Mouse (Mus musculus) retina, postnatal 1 day (tissue): ENCODE data around the gene Ica1l.
"Not testable (repeated sequence)": the region's sequence is repeated elsewhere in the genome, so short reads cannot be mapped to it uniquely, and the experiment has no call there.

Experiments
- DNase-seq: peaks from one replicate; pipeline ENCODE4 v3.0.0-alpha.2; 2012

Ica1l gene

DNA sequence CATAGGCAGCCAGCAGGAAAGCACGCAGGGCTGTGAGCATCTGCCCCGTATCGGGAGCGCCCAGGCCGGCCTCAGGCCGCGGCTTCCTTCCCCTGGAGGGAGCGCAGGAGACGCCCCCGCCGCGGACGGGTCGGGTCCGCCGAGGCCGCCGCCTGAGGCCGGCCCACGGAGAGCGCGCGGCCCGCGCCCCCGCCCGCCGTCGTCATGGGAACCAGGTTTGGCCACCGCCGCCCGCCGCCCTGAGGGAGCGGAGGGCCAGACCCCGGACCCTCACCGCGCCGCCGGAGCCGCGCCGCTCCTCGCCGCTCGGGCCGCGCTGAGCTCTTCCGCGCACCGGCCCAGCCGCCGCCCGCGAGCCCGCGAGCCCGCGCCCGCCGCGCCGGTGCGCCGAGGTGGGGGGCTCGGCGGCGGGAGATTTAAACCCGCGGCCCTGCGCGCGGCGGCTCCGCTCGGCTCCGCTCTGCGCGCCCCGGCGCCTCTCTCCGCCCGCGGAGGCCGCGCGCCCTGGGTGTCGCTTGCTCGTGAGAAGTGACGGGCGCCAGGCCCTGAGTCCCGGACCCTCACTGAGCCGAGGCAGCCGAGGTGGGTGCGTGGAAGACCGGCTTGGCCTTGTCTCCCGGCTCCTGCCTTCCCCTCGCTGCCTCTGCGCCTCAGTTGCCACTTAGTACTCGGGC, at the start of gene Ica1l:
Gene Ica1l (minus strand): TSS at position 389 of the 674 bp plus-strand sequence.
- peak; percentile 73 for DNase-seq

DNA sequence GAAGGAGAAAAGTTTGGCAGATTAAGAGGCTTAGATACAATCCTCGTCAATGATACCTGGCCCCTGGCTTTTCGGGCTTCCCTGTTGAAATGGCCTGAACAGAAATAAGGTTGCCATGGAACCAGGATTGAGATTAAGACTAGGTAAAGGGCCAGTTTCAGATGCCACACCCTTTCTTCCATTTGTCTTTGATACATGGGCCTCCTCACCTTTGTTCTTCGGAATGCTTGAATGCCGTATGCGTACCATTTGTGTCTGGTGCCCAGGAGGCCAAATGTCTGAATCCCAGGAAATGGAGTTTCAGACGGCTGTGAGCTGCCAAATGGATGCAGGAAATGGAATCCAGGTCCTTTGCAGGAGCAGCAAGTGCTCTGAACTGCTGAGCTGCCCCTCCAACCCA, 33.4 kb upstream of the Ica1l start:
- DNase-seq, result no peak

DNA sequence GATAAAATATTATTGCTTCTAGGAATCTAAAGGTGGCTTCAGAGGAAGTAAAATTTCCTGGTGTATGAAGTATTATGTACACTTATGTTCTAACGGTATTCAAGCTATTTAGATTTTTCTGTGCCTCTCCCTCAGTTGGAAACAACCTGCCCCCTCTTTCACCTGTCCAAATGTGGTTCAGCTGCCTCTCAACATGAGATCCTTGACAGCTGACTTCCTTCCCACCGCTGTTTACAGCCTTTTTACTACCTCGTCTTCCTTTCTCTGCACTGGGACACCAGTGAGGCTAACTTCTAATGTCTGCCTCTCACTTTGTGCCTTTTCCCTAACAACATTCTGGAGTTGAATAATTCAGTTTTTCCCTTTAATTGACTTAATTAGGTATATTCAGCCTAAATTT, 32.6 kb upstream of the Ica1l start:
- DNase-seq, result no peak

DNA sequence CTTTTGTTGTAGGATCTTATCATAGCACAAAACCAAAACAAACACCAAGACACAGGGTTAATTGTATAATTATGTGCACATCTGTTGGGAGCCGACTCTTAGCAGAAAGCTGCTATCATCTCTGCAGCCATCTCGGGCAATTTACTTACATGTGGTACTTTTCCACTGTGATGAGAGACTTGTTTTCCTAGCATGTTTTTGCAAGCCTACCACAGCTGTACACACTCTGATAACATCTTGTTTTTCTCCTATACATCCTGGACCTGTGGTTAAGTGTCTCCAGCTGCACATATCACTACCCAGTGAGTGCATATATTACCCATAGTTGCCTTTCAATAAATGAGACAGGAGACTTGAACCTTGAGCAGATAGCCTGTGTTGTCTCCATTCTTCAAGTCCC, 32.0 kb upstream of the Ica1l start:
- DNase-seq, result no peak

DNA sequence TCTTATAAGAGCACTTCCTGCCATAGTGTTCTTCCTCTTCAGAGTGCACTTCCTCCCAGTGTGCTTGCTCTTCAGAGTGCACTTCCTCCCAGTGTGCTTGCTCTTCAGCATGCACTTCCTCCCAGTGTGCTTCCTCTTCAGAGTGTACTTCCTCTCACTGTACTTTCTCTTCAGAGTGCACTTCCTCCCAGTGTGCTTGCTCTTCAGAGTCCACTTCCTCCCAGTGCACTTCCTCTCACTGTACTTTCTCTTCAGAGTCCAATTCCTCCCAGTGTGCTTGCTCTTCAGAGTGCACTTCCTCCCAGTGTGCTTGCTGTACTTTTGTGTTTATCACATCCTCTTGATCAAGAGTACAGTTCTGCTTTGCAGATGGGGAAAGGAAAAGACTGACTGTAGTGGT, 27.7 kb upstream of the Ica1l start:
- not testable (repeated sequence) for DNase-seq

DNA sequence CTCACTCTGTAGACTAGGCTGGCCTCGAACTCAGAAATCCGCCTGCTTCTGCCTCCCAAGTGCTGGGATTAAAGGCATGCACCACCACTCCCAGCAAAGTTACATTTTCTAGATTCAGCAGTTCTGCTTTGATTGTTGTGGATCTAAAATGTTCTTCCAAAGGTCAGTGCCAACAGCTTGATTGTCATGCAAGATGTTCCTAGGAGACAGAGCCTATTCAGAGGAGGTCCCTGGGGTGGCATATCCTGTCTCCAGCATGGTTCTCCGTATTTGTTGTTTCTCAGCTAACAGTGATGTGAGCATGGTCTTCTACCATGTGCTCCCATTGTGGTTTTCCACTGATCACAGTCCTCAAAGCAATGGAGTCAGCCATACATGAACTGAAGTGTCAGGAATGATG, 13.3 kb upstream of the Ica1l start:
- DNase-seq, result no peak

DNA sequence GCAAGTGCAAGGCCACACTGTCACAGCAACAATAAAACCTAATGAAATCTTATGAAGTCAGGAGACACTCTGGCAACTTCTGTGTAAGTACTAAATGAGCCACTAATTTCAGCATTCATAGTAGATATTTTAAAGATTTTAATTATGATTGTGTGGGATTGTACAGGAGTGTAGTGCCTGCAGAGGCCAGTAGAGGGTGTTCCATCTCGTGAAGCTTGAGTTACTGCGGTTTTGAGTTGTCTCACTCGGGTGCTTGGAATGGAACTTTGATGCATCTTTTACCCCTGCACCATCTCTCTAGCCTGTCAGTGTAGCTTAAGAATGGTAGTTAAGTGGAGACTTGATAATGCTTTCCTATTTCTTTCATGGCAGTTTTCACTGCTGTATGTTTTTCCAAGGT, 11.7 kb upstream of the Ica1l start:
- no peak for DNase-seq

DNA sequence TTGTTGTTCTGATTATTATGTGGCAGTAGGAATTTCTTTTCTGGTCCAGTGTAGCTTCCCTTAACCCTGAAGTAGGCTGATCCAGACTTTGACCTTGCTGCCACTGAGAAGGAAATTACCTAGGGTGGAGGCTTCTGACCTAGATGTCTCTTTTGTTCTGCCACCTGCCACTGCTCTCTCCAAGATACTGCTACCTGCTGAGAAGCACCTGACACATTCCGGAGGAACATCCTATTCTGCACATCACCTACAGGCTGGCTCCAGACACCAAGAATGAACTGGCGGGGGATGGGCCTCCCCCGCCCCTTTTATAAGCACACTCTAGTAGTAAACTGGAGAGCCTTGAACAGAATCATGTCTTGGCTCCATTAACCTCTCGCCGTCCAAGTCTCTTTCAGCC, 4.5 kb upstream of the Ica1l start:
- DNase-seq, result not testable (repeated sequence)

DNA sequence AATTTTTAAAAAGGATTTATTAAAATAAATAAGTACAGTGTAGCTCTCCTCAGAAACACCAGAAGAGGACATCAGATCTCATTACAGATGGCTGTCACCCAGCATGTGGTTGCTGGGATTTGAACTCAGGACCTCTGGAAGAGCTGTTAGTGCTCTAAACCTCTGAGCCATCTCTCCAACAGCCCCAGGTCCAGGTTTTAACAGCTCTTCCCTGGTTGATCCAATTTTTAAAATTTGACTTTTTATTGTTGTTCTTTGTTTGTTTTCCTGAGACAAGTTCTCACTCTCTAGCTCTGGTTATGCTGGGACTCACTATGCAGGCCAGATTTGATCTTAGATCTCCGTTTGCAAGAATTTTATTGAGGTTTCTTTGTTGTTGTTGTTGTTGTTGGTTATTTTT, 1.6 kb upstream of the Ica1l start:
- no peak for DNase-seq

DNA sequence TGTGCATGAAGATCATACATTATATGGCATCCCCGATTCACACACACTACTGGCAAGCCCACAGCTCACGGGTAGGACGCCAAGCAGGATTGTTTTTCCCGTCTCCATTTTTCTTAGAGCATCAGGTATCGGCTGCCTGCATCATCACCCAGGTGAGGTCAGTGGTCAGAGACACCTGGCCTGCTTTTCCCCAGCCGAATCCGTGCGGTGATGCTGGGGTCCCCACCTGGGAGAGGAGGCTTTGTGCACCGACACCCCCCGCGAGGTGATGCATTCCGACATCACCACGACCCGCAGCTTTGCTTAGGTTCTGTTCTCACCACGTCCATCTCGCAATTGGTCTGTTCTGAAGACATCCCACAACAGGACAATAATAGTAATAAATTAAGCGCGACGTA, 587 bp downstream of the Ica1l start:
- DNase-seq, result no peak

DNA sequence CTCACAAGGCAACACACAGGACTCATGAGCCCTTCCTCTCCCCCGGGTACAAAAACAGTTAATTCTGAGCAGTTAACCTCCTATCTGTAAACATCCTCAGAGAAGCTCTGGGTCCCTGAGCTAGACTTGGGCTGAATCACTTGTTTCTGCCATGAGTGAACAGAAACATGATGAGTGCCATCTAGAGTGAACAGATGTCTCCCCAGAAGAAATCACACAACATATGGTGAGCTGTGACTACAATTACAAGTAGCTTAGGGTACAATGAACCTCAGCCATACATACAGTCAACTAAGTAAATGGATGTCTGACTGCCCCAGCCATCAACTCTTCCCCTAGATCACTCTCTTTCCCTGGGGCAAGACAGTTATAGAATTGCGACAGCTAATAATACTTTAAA, 7.9 kb downstream of the Ica1l start:
- no peak for DNase-seq

DNA sequence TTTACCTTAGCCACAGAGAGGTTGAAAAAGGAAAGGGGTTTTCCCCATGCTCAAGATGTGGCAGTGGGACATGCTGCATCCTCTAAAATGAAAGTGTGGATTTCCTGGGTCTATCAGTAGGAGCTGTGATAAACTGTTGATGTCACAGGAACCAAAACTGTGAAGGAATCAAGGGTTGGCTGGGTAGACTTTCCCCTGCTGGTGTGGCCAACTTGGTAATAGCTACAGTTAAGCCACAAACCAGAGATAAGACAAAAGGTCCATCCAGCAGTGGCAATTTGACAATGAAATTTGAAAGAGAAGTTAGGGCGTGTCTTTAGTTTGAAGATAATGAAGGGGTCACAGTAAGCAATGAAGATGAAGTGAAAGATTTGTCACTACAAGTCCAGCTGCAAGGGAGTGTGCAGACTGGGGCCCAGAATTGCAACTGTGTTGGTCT, 25.9 kb downstream of the Ica1l start:
- DNase-seq, result no peak

DNA sequence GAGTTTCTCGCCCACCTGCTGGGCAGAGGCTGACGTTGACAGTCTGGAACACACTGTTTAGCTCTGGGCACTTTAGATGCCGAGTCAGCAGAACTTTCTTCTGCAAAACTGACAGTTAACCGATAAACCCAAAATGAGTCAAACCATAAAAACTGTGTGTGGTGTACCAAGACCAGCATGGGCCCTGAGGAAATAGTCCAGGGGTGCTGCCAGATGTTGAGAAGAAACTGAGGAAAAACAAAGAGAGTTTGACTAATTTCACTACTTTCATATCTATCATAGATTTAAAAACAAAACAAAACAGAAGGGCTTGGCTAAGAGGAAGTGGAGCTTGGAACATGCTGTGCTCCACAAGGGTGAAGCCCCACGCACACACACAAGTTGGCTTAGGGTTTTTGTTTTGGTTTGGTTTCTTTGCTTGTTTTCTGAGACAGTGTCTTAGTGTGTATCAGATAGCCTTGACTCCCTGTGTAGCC, 26.8 kb downstream of the Ica1l start:
- DNase-seq, result no peak

DNA sequence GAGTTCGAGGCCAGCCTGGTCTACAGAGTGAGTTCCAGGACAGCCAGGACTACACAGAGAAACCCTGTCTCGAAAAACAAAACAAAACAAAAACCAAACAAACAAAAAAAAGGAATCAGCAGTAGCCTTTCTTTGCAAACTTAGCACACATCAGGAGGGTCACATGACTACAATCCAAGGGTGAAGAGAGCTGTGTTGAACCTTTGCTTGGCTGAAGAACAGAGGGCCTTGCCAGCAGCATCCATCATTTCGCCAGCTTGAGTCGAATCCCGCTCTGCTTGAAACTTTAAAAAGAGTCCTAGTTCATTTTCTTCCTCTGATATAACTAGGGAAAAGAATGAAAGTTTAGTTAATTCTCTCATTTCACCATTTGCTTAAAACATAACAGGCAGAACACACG, 27.5 kb downstream of the Ica1l start:
- no peak for DNase-seq

DNA sequence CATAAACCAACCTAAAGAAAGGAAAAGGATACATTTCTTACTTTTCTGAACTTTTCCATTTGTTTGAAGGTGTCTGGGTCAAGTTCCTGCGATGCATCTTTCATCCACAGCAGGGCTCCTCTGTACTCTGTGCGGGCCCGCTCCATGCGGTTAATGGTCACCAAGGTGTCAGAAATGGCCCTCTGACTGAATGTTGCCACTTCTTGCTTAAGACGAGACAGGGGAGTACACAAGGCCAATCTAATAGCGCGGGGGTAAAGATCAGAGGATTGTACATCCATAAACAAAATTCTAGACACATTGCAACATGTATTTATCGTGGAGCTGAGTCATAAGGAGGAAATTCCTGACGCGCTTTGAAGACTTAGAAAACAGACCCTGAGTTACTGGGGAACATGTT, 29.2 kb downstream of the Ica1l start:
- DNase-seq, result no peak

DNA sequence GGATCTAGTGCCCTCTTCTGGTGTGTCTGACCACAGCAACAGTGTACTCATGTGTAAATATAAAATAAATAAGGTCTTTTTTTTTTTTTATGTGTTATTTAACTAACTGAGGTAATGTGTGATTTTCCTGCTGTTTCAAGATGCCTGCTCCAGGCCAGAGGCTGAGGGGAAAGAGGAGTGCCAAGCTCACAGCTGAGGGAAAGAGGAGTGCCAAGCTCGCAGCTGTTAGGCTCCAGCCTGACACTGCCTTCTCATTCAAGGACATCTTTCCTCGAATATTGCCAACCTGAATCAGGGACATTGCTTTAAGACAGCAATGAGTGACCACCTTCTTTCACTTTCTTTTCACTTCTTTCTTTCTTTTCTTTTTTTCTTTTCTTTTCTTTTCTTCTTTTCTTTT, 34.2 kb downstream of the Ica1l start:
- DNase-seq, result no peak

DNA sequence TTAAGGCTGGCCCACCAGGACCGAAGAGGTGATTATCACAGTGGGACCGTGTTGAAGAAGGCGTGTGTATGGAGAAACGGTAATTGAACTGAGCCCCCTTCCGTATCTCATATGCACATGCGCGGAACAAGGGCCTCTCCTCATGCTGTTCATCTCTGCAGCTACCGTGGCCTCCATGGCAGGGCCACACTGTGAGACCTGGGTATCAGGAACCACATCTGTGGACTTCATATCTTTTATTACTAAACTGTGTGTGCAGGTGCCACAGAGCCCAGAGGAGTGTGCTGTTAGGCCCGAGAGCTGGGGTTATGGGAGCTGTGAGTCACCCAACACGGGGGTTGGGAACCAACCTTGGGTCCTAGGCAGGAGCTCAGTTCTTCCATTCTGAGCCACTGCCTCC, 35.6 kb downstream of the Ica1l start:
- DNase-seq, result no peak

DNA sequence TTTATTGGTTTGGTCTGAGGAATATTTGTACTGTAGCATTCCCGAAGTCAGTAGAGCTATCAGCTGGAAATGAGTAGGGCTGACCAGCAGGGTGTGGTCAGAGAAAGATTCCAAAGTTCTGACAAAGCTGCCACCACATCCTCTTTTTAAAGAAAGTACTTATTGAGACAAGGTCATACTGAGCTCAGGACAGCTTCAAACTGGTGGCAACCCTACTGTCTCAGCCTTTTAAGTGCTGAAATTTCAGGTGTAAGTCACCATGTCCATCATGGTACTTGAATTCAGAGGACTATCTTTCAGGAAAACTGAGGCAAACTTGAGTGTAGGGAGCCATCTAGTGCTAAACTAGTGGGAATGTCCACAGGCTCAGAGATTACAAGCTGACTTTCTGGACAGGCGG, 42.7 kb downstream of the Ica1l start:
- peak; percentile 24 for DNase-seq

DNA sequence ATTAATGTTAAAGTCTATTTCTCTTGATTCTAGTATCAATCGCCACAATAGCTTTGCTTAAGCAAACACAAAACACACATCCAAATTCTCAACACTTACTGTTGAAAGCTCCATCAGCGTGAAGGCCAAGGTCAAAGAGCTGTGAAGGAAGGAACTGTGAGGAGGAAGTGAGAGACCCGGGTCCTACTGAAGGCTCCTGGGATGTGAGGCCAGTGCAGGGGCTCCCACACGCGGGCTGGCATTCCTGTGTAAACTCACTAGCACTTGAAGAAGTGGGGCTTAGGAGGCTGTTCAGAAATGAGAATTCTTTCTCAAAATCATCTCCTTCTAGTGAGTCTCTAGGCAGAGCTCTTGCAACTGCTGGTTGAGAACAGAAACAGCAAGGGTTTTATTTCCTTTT, 45.6 kb downstream of the Ica1l start:
- no peak for DNase-seq

DNA sequence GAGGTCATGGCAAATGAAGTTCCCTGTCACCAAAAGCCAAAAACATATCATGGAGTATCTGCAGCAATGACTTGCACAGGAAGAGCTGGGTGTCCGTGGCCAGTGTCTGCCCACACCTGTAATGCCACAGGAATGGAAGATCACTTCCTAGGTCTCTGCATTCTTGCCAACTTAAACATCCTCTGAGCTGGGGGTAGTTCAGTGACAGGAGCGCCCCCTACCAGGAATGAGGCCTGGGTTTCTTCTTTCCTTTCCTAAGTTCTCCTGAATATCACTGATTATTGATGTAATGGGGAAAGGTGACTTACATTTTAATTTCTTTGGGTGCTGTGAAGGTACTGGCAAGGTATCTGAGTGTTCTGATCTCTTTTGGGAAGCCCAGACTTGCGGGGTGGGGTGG, 47.3 kb downstream of the Ica1l start:
- no peak for DNase-seq

DNA sequence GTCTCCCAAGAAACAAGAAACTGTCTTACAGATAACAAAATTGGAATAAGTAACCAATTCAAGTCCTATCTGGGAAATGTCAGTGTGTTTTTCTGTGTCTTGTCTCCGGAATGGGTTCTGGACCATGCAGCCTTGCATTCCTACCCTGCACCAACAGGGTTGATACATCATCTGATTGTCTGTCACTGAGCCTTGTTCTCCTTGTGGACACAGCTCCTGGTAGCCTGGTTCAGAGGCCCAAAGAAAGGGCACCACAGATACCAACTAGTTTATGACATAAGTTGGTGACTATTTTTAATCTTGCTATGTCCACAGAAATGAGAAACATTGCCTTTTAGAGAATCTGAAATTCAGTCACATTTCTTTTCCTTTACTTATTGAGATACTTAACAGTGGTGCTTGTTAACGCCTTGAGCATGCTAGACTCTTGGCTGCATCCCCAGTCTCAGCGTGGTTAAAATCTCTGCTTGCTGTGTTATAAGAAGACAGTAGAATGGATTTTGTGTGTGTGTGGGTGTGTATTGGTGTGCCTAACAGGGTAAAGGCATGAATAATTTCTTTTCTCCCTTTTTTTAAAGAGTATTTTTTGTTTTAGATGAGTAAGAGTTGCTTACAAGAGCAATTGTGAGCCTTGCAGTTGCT, 55.5 kb downstream of the Ica1l start:
- no peak for DNase-seq

DNA sequence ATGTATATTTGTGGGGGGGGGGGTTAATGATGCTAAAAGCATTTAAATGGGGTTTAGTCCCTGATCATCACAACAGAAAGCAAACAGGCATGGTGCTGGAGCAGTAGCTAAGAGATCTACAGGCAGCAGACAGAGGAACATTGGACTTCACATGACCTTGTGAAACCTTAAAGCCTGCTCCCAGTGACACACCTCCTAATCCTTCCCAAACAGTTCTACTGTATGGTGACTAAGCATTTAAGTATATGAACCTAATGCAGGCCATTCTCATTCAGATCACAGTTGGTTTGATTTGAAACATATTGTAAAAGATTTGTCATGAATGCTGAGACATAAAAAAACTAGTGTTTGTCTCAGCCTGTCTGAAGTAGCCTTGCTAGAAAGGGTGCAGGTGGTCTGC, 56.4 kb downstream of the Ica1l start:
- no peak for DNase-seq

DNA sequence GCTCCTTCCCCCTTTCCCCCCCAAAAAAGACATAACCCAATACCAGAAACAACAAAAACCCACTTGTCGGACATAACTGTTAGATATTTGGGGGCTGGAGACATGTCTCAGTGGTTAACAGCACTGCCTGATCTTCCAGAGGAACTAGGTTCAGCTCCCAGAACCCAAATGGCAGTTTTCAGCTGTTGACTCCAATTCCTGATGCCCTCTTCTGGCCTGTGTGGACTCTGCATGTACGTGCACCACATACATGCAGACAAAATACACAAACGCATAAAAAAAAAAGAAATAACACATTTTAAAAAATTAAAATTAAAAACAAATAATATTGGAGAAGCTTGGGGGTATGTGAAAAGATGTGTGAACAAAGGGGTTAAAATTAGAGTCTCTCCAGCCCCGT, 75.7 kb downstream of the Ica1l start:
- DNase-seq, result peak; percentile 20

DNA sequence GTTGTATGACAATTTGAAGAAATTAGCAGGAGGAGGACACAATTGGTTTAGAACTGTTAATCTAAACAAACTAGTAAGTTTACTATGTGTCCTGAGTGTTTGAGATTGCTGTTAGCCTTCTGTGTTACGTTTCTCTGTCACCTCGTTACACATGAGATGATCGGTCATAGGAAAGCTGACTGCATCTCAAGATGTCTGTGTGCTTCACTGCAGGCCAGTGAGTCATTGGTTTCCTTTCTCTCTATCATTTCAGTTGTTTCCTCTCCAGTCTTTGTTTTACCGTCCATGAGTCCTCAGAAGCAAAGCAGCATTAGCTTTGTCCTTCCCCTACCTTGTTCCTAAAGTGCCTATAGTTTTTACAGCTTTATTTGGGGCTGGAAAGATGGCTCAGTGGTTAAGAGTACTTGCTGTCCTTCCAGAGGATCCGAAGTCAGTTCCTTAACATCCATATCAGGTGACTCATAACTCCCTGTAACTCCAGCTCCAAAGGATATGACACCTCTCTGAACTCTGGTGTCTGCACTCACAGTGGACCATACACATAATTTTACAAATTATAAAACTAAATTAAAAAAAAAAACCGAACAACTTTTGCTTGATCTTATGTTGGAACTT, 76.7 kb downstream of the Ica1l start:
- no peak for DNase-seq

DNA sequence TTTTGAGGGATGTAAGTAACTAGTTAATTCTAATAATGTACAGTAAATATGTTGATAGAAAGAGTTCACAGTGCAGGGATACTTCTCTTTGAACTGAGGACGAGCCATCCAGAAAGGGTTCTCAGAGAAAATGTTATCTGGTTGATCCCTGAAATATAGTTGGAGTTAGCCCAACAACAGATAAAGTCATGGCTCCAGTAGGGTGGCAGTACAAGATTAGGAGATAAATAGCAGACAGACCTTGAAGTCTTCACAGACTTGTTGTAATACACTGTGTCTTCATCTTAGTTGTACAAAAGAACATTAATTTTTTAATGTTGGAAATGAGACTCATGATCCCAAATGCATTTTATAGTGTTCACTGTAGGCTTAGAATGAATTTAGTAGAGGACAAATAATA, 83.0 kb downstream of the Ica1l start:
- DNase-seq, result no peak
